Mouse (Mus musculus) liver, embryonic 13.5 days (tissue): Measurements from ENCODE around the gene Mrpl43. TPM values are rescaled to one million over a fixed set of nuclear protein-coding genes. Genes with fewer than 3 reads are reported as not detected.

Experiments used
- ATAC-seq: fragments of 200-750 bp; cut with Nextera tagmentation; 2 replicates; pipeline ENCODE4 v1.8.0; 2017; ENCODE audit warnings: low read depth, mild to moderate bottlenecking, moderate number of reproducible peaks, moderate library complexity
- DNase-seq: peaks from one replicate; pipeline ENCODE4 v3.0.0; 2022
- H3K27ac ChIP-seq: fragments of 300-500 bp; sonication (generic); 2 replicates; pipeline ENCODE4 v1.5.1; 2015; ENCODE audit warnings: moderate library complexity, mild to moderate bottlenecking, inconsistent platforms
- H3K27me3 ChIP-seq: fragments of 300-500 bp; sonication (generic); 2 replicates; pipeline ENCODE4 v1.6.1; 2015; ENCODE audit warnings: mild to moderate bottlenecking, inconsistent platforms
- H3K36me3 ChIP-seq: fragments of 300-500 bp; sonication (generic); 2 replicates; pipeline ENCODE4 v1.6.1; 2015; ENCODE audit warnings: mild to moderate bottlenecking, inconsistent platforms
- H3K4me1 ChIP-seq: fragments of 300-500 bp; sonication (generic); replicated peaks from 2 replicates; pipeline ENCODE4 v1.6.1; 2015; ENCODE audit warnings: inconsistent platforms
- H3K4me2 ChIP-seq: fragments of 300-500 bp; sonication (generic); 2 replicates; pipeline ENCODE4 v1.6.1; 2015; ENCODE audit warnings: inconsistent platforms, mild to moderate bottlenecking, moderate library complexity
- H3K4me3 ChIP-seq: fragments of 300-500 bp; sonication (generic); replicated peaks from 2 replicates; pipeline ENCODE4 v1.5.1; 2015; ENCODE audit warnings: mild to moderate bottlenecking, inconsistent platforms
- H3K9ac ChIP-seq: fragments of 300-500 bp; sonication (generic); 2 replicates; pipeline ENCODE4 v1.6.1; 2015; ENCODE audit warnings: mild to moderate bottlenecking, inconsistent platforms
- H3K9me3 ChIP-seq: fragments of 300-500 bp; sonication (generic); replicated peaks from 2 replicates; pipeline ENCODE4 v1.6.1; 2016; ENCODE audit warnings: inconsistent platforms
- WGBS: fragments of 180-500 bp; shearing (Covaris S2); methylation state at CpG from one replicate; pipeline ENCODE4 v1.1.7; 2015; ENCODE audit not compliant: insufficient replicate concordance; 5-methylcytosine and 5-hydroxymethylcytosine counted together
- polyA plus RNA-seq: library from polyadenylated mRNA; unstranded; fragments of >200 nt; fragmentation: Nextera tagmentation; extraction: Ambion mirVana; gene quantifications from 2 replicates; pipeline ENCODE4 v1.2.1, GENCODE M21; 2015

Gene Mrpl43
- polyA plus RNA-seq, 1 experiment from 2014 or later, result 42.4 TPM

GRCm38 (mm10) chr19:44987004-44987403 is 19.2 kb downstream of the Mrpl43 start:
- WGBS, result 41% methylated on average over 6 of the region's 6 CpGs
- H3K9me3 ChIP-seq, result no peaks in the 10 kb centered on the region
- no peak overlapping the region for H3K27ac ChIP-seq
- H3K9ac ChIP-seq, result no peak overlapping the region
- H3K4me2 ChIP-seq, result no peak overlapping the region
- H3K4me1 ChIP-seq, result peaks cover 31% of the 10 kb centered on the region
- H3K4me3 ChIP-seq, result no peak overlapping the region
- peaks cover 47% of the 10 kb centered on the region for H3K27me3 ChIP-seq
- DNase-seq (no peak), ATAC-seq (no peak)
- peaks cover 3% of the 10 kb centered on the region for H3K36me3 ChIP-seq

GRCm38 (mm10) chr19:44985159-44985988 is 20.9 kb downstream of the Mrpl43 start:
- Histone ChIP-seq H3K9me3 (no peaks in the 10 kb centered on the region), H3K36me3 (peaks cover 17% of the 10 kb centered on the region), H3K4me2 (no peak overlapping the region), H3K4me1 (peaks cover 28% of the 10 kb centered on the region), H3K27me3 (peaks cover 34% of the 10 kb centered on the region), H3K4me3 (no peak overlapping the region), H3K27ac (no peak overlapping the region), H3K9ac (no peak overlapping the region)
- ATAC-seq (no peak), DNase-seq (no peak)
- WGBS, result 44% methylated on average over 5 of the region's 5 CpGs

GRCm38 (mm10) chr19:44984420-44984819 is 21.8 kb downstream of the Mrpl43 start:
- WGBS, result 81% methylated on average over 4 of the region's 4 CpGs

GRCm38 (mm10) chr19:44983366-44983765 is 22.9 kb downstream of the Mrpl43 start:
- 79% methylated on average over 6 of the region's 6 CpGs for WGBS
- ATAC-seq, result no peak
- peaks cover 14% of the 10 kb centered on the region for H3K27me3 ChIP-seq
- no peak overlapping the region for H3K4me2 ChIP-seq
- DNase-seq, result no peak
- H3K4me3 ChIP-seq, result no peak overlapping the region
- no peaks in the 10 kb centered on the region for H3K9me3 ChIP-seq
- H3K9ac ChIP-seq, result no peak overlapping the region
- H3K36me3 ChIP-seq, result peaks cover 34% of the 10 kb centered on the region
- peaks cover 25% of the 10 kb centered on the region for H3K4me1 ChIP-seq
- H3K27ac ChIP-seq, result no peak overlapping the region

More at GRCm38 (mm10) chr19:44984420-44984819, 21.8 kb downstream of the Mrpl43 start:
- Histone ChIP-seq H3K9me3 (no peaks in the 10 kb centered on the region), H3K9ac (no peak overlapping the region), H3K4me3 (no peak overlapping the region), H3K4me1 (peaks cover 27% of the 10 kb centered on the region), H3K36me3 (peaks cover 26% of the 10 kb centered on the region), H3K27me3 (peaks cover 25% of the 10 kb centered on the region), H3K27ac (no peak overlapping the region), H3K4me2 (no peak overlapping the region)
- ATAC-seq (no peak), DNase-seq (no peak)

GRCm38 (mm10) chr19:44982477-44983115 is 23.6 kb downstream of the Mrpl43 start:
- Histone ChIP-seq H3K4me2 (no peak overlapping the region), H3K27me3 (peaks cover 7% of the 10 kb centered on the region), H3K9ac (no peak overlapping the region), H3K36me3 (peaks cover 42% of the 10 kb centered on the region), H3K27ac (no peak overlapping the region), H3K4me1 (peaks cover 23% of the 10 kb centered on the region), H3K4me3 (no peak overlapping the region), H3K9me3 (no peaks in the 10 kb centered on the region)
- DNase-seq, result no peak
- 69% methylated on average over 7 of the region's 7 CpGs for WGBS
- no peak for ATAC-seq

- WGBS, result 70% methylated on average over 2 of the region's 2 CpGs
- peaks cover 60% of the 10 kb centered on the region for H3K36me3 ChIP-seq
Observed at GRCm38 (mm10) chr19:44980787-44981186, 25.5 kb downstream of the Mrpl43 start.

GRCm38 (mm10) chr19:44977148-44977547 is 29.1 kb downstream of the Mrpl43 start:
- Histone ChIP-seq H3K9me3 (no peaks in the 10 kb centered on the region), H3K27ac (no peak overlapping the region), H3K36me3 (peaks cover 94% of the 10 kb centered on the region), H3K4me2 (no peak overlapping the region), H3K27me3 (no peaks in the 10 kb centered on the region), H3K9ac (no peak overlapping the region), H3K4me3 (no peak overlapping the region), H3K4me1 (no peaks in the 10 kb centered on the region)
- DNase-seq, result no peak
- no peak for ATAC-seq
- 80% methylated on average over 6 of the region's 6 CpGs for WGBS

More at GRCm38 (mm10) chr19:44980787-44981186, 25.5 kb downstream of the Mrpl43 start:
- Histone ChIP-seq H3K9ac (no peak overlapping the region), H3K4me3 (no peak overlapping the region), H3K4me1 (peaks cover 12% of the 10 kb centered on the region; the same call in 1 of the 2 replicates), H3K27ac (no peak overlapping the region), H3K9me3 (no peaks in the 10 kb centered on the region), H3K4me2 (no peak overlapping the region), H3K27me3 (no peaks in the 10 kb centered on the region)
- DNase-seq, result no peak
- ATAC-seq, result no peak

GRCm38 (mm10) chr19:44976636-44977035 is 29.6 kb downstream of the Mrpl43 start:
- no peak overlapping the region for H3K27ac ChIP-seq
- ATAC-seq, result no peak
- DNase-seq, result no peak
- H3K4me1 ChIP-seq, result no peaks in the 10 kb centered on the region
- WGBS, result 77% methylated on average over 6 of the region's 6 CpGs
- H3K9me3 ChIP-seq, result no peaks in the 10 kb centered on the region
- H3K4me2 ChIP-seq, result no peak overlapping the region
- no peaks in the 10 kb centered on the region for H3K27me3 ChIP-seq
- H3K4me3 ChIP-seq, result no peak overlapping the region
- H3K36me3 ChIP-seq, result peaks cover 94% of the 10 kb centered on the region
- H3K9ac ChIP-seq, result no peak overlapping the region

- WGBS, result 79% methylated on average over 3 of the region's 3 CpGs
- ATAC-seq (no peak), DNase-seq (no peak)
- Histone ChIP-seq H3K4me2 (no peak overlapping the region), H3K27me3 (no peaks in the 10 kb centered on the region), H3K27ac (no peak overlapping the region), H3K36me3 (peaks cover 87% of the 10 kb centered on the region), H3K4me3 (no peak overlapping the region), H3K4me1 (no peaks in the 10 kb centered on the region), H3K9me3 (no peaks in the 10 kb centered on the region), H3K9ac (no peak overlapping the region)
Observed at GRCm38 (mm10) chr19:44968329-44968728, 37.9 kb downstream of the Mrpl43 start.

GRCm38 (mm10) chr19:44965978-44966377 is 40.3 kb downstream of the Mrpl43 start:
- H3K4me3 ChIP-seq, result no peak overlapping the region
- DNase-seq, result no peak
- H3K27me3 ChIP-seq, result no peaks in the 10 kb centered on the region
- H3K9me3 ChIP-seq, result no peaks in the 10 kb centered on the region
- peaks cover 80% of the 10 kb centered on the region for H3K36me3 ChIP-seq
- ATAC-seq, result no peak
- no peaks in the 10 kb centered on the region for H3K4me1 ChIP-seq
- H3K9ac ChIP-seq, result no peak overlapping the region
- H3K4me2 ChIP-seq, result no peak overlapping the region
- 85% methylated on average over 1 of the region's 1 CpGs for WGBS
- H3K27ac ChIP-seq, result no peak overlapping the region

GRCm38 (mm10) chr19:44959633-44960032 is 46.6 kb downstream of the Mrpl43 start:
- Histone ChIP-seq H3K9me3 (no peaks in the 10 kb centered on the region), H3K27ac (no peak overlapping the region), H3K4me2 (no peak overlapping the region), H3K36me3 (peaks cover 81% of the 10 kb centered on the region), H3K4me3 (no peak overlapping the region), H3K9ac (no peak overlapping the region), H3K27me3 (no peaks in the 10 kb centered on the region), H3K4me1 (no peaks in the 10 kb centered on the region)
- WGBS, result 91% methylated on average over 2 of the region's 2 CpGs
- DNase-seq (no peak), ATAC-seq (no peak)
